Mouse (Mus musculus) CH12.LX (cell line): ENCODE results near the gene Slc34a1. TPM values are rescaled to one million over a fixed set of nuclear protein-coding genes. Genes with fewer than 3 reads are reported as not detected.

Experiments
- DNase-seq: peaks from one replicate; pipeline ENCODE4 v3.0.0-alpha.2; 2013; ENCODE audit errors: extremely low read depth
- H3K27ac ChIP-seq: 2 replicates; pipeline ENCODE4 v1.5.1; 2012; ENCODE audit warnings: low read depth, mild to moderate bottlenecking, control low read depth, moderate library complexity; ENCODE audit not compliant: insufficient read depth
- H3K27me3 ChIP-seq: replicated peaks from 2 replicates; pipeline ENCODE3; 2012; ENCODE audit warnings: inconsistent platforms
- H3K36me3 ChIP-seq, 2 experiments: replicated peaks in 1 of 2; 2 replicates each; pipeline versions ENCODE3 to v1.6.1; 2012; ENCODE audit warnings: inconsistent platforms in 1 of 2, low read length in 1 of 2, mild to moderate bottlenecking in 1 of 2, mixed read lengths in 1 of 2, moderate library complexity in 1 of 2; ENCODE audit not compliant: control insufficient read depth in 1 of 2, insufficient read depth in 1 of 2
- H3K4me1 ChIP-seq, 2 experiments: 2 replicates each; pipeline ENCODE4 v1.6.1; 2012; ENCODE audit warnings: inconsistent platforms in 1 of 2, moderate library complexity in 1 of 2; ENCODE audit not compliant: insufficient read depth in 2 of 2, control insufficient read depth in 1 of 2
- H3K4me2 ChIP-seq: 2 replicates; pipeline ENCODE4 v1.6.1; 2012; ENCODE audit warnings: low read depth, mild to moderate bottlenecking, control low read depth; ENCODE audit not compliant: poor library complexity, insufficient read depth, severe bottlenecking
- H3K4me3 ChIP-seq, 3 experiments: fragments of 150-350 bp in 1 of 3; sonication (generic) in 1 of 3; replicated peaks in 1 of 3; 2 replicates each; pipeline versions ENCODE3 to v1.5.1; 2011 to 2012; ENCODE audit warnings: low read depth in 2 of 3, low read length in 2 of 3, mild to moderate bottlenecking in 2 of 3, moderate library complexity in 2 of 3, control low read depth in 1 of 3, improper control_type of control experiment in 1 of 3, inconsistent platforms in 1 of 3, mixed read lengths in 1 of 3; ENCODE audit not compliant: poor library complexity in 1 of 3
- H3K79me2 ChIP-seq: replicated peaks from 2 replicates; pipeline ENCODE4 v1.6.1; 2012; ENCODE audit warnings: mild to moderate bottlenecking, moderate library complexity; ENCODE audit not compliant: control insufficient read depth, poor library complexity, insufficient read depth, severe bottlenecking; ENCODE audit errors: extremely low read depth
- H3K9ac ChIP-seq: 2 replicates; pipeline ENCODE4 v1.6.1; 2012; ENCODE audit warnings: low read depth, mild to moderate bottlenecking, control low read depth, moderate library complexity; ENCODE audit not compliant: insufficient read depth
- H3K9me3 ChIP-seq: replicated peaks from 2 replicates; pipeline ENCODE3; 2012; ENCODE audit warnings: low read length, inconsistent platforms, mixed read lengths
- CHD1 ChIP-seq: IDR thresholded peaks from 2 replicates; pipeline ENCODE4 v1.6.1; 2012; ENCODE audit warnings: low read depth, low read length, improper control_type of control experiment, inconsistent platforms
- CTCF ChIP-seq, 2 experiments: IDR thresholded peaks in 1 of 2; conservative IDR thresholded peaks in 1 of 2; 2 replicates each; pipeline ENCODE4 v1.5.1; 2011 to 2012; ENCODE audit warnings: low read depth in 2 of 2, low read length in 2 of 2, improper control_type of control experiment in 1 of 2, inconsistent platforms in 1 of 2, mild to moderate bottlenecking in 1 of 2, moderate library complexity in 1 of 2
- ELF1 ChIP-seq: IDR thresholded peaks from 2 replicates; pipeline ENCODE4 v1.6.1; 2014; ENCODE audit warnings: low read depth, mild to moderate bottlenecking, inconsistent platforms, low read length, improper control_type of control experiment
- IRF4 ChIP-seq: IDR thresholded peaks from 2 replicates; pipeline ENCODE4 v1.6.1; 2014; ENCODE audit warnings: low read depth, mild to moderate bottlenecking, inconsistent platforms, low read length, improper control_type of control experiment
- JUN ChIP-seq: IDR thresholded peaks from 2 replicates; pipeline ENCODE4 v1.6.1; 2011; ENCODE audit warnings: low read depth, mild to moderate bottlenecking, low read length, improper control_type of control experiment, moderate library complexity; ENCODE audit not compliant: insufficient read depth
- JUND ChIP-seq: conservative IDR thresholded peaks from 2 replicates; pipeline ENCODE4 v1.6.1; 2011; ENCODE audit warnings: low read depth, low read length, improper control_type of control experiment
- KAT2A ChIP-seq: IDR thresholded peaks from 2 replicates; pipeline ENCODE4 v1.6.1; 2012; ENCODE audit warnings: low read length, improper control_type of control experiment, inconsistent platforms; ENCODE audit not compliant: insufficient replicate concordance
- MAX ChIP-seq: IDR thresholded peaks from 2 replicates; pipeline ENCODE4 v1.6.1; 2011; ENCODE audit warnings: low read length, improper control_type of control experiment
- MEF2A ChIP-seq: IDR thresholded peaks from 2 replicates; pipeline ENCODE4 v1.6.1; 2014; ENCODE audit warnings: low read depth, mild to moderate bottlenecking, inconsistent platforms, low read length, improper control_type of control experiment, borderline replicate concordance
- MXI1 ChIP-seq: IDR thresholded peaks from 2 replicates; pipeline ENCODE4 v1.6.1; 2011; ENCODE audit warnings: mild to moderate bottlenecking, low read depth, low read length, improper control_type of control experiment
- NRF1 ChIP-seq: IDR thresholded peaks from 2 replicates; pipeline ENCODE4 v1.6.1; 2014; ENCODE audit warnings: low read depth, mild to moderate bottlenecking, inconsistent platforms, low read length, improper control_type of control experiment, moderate library complexity
- RAD21 ChIP-seq: IDR thresholded peaks from 2 replicates; pipeline ENCODE4 v1.6.1; 2011; ENCODE audit warnings: low read depth, mild to moderate bottlenecking, low read length, improper control_type of control experiment, moderate library complexity
- RCOR1 ChIP-seq: conservative IDR thresholded peaks from 2 replicates; pipeline ENCODE4 v1.6.1; 2012; ENCODE audit warnings: low read depth, mild to moderate bottlenecking, inconsistent platforms, low read length, improper control_type of control experiment
- TCF12 ChIP-seq: IDR thresholded peaks from 2 replicates; pipeline ENCODE4 v1.6.1; 2014; ENCODE audit warnings: low read depth, mild to moderate bottlenecking, inconsistent platforms, low read length, improper control_type of control experiment
- UBTF ChIP-seq: IDR thresholded peaks from 2 replicates; pipeline ENCODE4 v1.6.1; 2012; ENCODE audit warnings: low read depth, mild to moderate bottlenecking, inconsistent platforms, low read length, improper control_type of control experiment, moderate library complexity
- ZKSCAN1 ChIP-seq: IDR thresholded peaks from 2 replicates; pipeline ENCODE4 v1.6.1; 2012; ENCODE audit warnings: low read depth, inconsistent platforms, low read length, improper control_type of control experiment, borderline replicate concordance
- dilution Hi-C: fragments of 300-500 bp; cut with MboI; formaldehyde crosslinking; loops from 2 replicates; pipeline ENCODE4 v1.14.3; 2020; ENCODE audit warnings: low sequenced_read_pairs; ENCODE audit not compliant: extremely low pct_unique_long_range_greater_than_20kb, extremely low pct_ligation_motif_present
- in situ Hi-C: fragments of 300-500 bp; cut with MboI; formaldehyde crosslinking; loops from 3 replicates; pipeline ENCODE4 v1.14.3; 2019; ENCODE audit warnings: low sequenced_read_pairs, low pct_ligation_motif_present, low pct_unique_long_range_greater_than_20kb, mixed read lengths
- polyA plus RNA-seq: library from polyadenylated mRNA; unstranded; fragments of >175 nt; gene quantifications from 2 replicates; pipeline ENCODE4 v1.2.1, GENCODE M21; 2012; ENCODE audit warnings: low read depth; ENCODE audit not compliant: insufficient read length
- total RNA-seq, 2 experiments: library from RNA; depleted of rRNA; stranded (reverse); fragments of 300-350 nt in 1 of 2; fragments of >200 nt in 1 of 2; gene quantifications; 2 replicates each; pipeline ENCODE4 v1.2.3; 2012 to 2014

The Slc34a1 gene
- total and polyA plus RNA-seq, 3 experiments: not detected

DNA sequence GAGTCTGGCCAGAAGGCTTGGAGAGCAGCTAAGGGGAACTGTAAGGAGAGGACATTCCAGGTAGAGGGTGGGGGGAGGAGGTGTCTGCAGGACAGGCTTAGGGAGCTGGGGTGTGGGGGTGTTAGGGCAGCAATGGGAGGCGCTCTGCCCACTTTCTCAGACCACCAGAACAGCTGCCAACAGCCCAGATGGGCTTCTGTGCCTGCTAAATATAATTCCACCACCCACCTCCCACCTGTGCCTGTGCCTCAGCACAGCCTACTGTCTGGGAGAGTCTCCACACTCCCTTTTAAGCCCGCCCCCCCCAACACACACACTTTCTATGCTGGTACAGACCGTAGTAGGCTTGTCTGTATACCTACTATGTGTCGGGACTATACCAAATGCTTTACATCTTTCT is 16.2 kb upstream of the Slc34a1 start:
- Histone ChIP-seq H3K4me3 (no peak overlapping the region), H3K36me3 (peaks cover 43 to 87% of the 10 kb centered on the region in 2 experiments), H3K9ac (no peak overlapping the region)

DNA sequence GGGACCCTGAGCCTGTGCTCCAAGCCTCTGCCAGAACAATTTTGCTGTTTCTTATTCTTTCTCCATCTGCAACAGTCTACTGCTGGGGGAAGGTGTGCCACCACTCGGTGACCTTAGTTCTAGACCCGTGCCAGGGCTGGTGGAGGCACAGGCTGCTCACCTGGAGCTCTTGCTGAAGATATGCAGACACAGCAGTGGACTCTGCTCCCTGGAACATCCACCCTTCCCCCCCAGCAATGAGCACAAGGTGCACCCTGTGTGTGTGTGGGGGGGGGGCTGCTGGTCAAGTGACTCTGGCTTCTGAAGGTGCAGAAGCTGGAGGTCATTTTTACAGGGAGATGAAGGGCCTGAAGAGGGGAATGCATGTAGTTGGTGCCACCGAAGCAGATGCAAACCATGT is 7.3 kb upstream of the Slc34a1 start:
- no peak for TF ChIP-seq ELF1
- no peak for TF ChIP-seq CTCF (conservative IDR thresholded peaks at IDR 0.05 in 1 of 2, IDR thresholded peaks at IDR 0.05 in 1 of 2; ENCODE audit: low read depth in 2 of 2, low read length in 2 of 2)
- TF ChIP-seq MAX: no peak
- H3K9me3 ChIP-seq: peaks cover 2% of the 10 kb centered on the region
- no peak overlapping the region for H3K27ac ChIP-seq
- H3K9ac ChIP-seq: no peak overlapping the region
- peaks cover 2% of the 10 kb centered on the region for H3K27me3 ChIP-seq
- no peaks in the 10 kb centered on the region for H3K79me2 ChIP-seq
- no peak overlapping the region for H3K4me2 ChIP-seq
- dilution Hi-C loops: no loop called here
- in situ Hi-C loops: no loop called here
- DNase-seq: no peak
- peaks cover 0 to 2% of the 10 kb centered on the region in 2 experiments; a peak in 1 of 4 replicates for H3K4me1 ChIP-seq
- no peak overlapping the region for H3K4me3 ChIP-seq
- H3K36me3 ChIP-seq: peaks cover 0 to 14% of the 10 kb centered on the region in 2 experiments

More for the DNA sequence above, 16.2 kb upstream of the Slc34a1 start:
- TF ChIP-seq JUN: no peak
- TF ChIP-seq ZKSCAN1: peak; percentile 48
- DNase-seq: no peak
- Histone ChIP-seq H3K4me2 (no peak overlapping the region), H3K9me3 (peaks cover 2% of the 10 kb centered on the region), H3K27ac (no peak overlapping the region), H3K79me2 (no peaks in the 10 kb centered on the region), H3K4me1 (peaks cover 3 to 17% of the 10 kb centered on the region in 2 experiments; a peak in 2 of 4 replicates), H3K27me3 (no peaks in the 10 kb centered on the region)
- in situ Hi-C loops: no loop called here
- dilution Hi-C loops: no loop called here

DNA sequence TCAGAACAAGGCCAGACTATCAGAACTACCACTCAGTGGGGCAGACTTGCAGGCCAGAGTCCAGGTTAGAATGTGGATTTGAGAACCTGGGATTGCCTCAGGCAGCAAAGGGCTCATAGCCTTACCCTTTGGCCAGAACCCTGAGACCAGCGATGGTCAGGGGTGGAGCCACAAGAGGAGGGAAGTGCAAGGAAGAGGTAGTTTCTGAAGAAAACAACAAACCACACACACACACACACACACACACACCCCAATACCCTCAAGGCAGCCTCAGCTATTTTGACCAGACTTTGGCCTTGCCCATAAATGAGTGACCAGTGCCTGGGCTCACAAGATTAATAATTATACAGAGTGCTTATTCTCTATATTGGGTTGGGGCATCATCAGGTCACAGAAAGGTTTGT is 6.4 kb upstream of the Slc34a1 start:
- H3K79me2 ChIP-seq: no peaks in the 10 kb centered on the region
- in situ Hi-C loops: no loop called here

More for the DNA sequence above, 6.4 kb upstream of the Slc34a1 start:
- H3K4me1 ChIP-seq: peaks cover 0 to 2% of the 10 kb centered on the region in 2 experiments; a peak in 1 of 4 replicates
- H3K27ac ChIP-seq: no peak overlapping the region
- peaks cover 9% of the 10 kb centered on the region for H3K27me3 ChIP-seq
- no peak for DNase-seq
- peaks cover 0 to 6% of the 10 kb centered on the region in 2 experiments for H3K36me3 ChIP-seq
- TF ChIP-seq MEF2A (no peak), RCOR1 (no peak), UBTF (no peak), MXI1 (no peak), JUND (no peak), CHD1 (no peak), TCF12 (no peak), MAX (no peak), KAT2A (no peak), NRF1 (no peak), IRF4 (no peak), ELF1 (no peak), RAD21 (no peak)
- TF ChIP-seq, all 38 proteins: peak for 0
- dilution Hi-C loops: no loop called here
- Histone ChIP-seq H3K9ac (no peak overlapping the region), H3K4me3 (no peak overlapping the region), H3K9me3 (no peaks in the 10 kb centered on the region), H3K4me2 (no peak overlapping the region)
